Mouse (Mus musculus) kidney, adult 2 months (tissue): Measurements from ENCODE around the gene Isoc2b.

Experiments used
- CTCF ChIP-seq: fragments of 200-500 bp; conservative IDR thresholded peaks from 2 replicates; pipeline ENCODE4 v1.5.1; 2011; ENCODE audit warnings: low read depth, mild to moderate bottlenecking, control low read depth, low read length, moderate library complexity, mixed read lengths; ENCODE audit not compliant: insufficient read depth, insufficient read length
- POLR2A ChIP-seq: fragments of 200-500 bp; IDR thresholded peaks from one replicate; pipeline ENCODE4 v1.6.1; 2011; ENCODE audit warnings: low read depth, low read length, control low read depth

DNA sequence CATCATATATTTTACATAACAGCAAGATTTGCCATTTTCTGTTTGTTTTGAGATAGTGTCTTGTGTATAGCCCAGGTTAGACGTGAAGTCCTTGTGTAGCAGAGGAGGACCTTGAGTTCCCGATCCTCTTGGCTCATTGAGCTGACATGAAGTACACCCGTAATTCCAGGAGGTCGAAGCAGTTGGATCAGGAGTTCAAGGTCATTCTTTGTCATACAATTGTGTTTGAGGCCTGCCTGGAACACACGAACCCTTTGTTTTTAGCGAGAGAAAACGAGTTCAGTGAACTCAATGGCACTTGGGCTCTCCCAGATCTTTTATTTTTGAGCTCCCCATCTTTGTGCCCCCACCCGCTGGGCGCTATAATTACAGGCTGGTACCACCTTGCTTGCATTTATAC lies 32.3 kb upstream of the Isoc2b start:
- TF ChIP-seq CTCF (no peak), POLR2A (no peak)
